ENCODE assay signal across 8 mouse cellular contexts in the genomic region with DNA sequence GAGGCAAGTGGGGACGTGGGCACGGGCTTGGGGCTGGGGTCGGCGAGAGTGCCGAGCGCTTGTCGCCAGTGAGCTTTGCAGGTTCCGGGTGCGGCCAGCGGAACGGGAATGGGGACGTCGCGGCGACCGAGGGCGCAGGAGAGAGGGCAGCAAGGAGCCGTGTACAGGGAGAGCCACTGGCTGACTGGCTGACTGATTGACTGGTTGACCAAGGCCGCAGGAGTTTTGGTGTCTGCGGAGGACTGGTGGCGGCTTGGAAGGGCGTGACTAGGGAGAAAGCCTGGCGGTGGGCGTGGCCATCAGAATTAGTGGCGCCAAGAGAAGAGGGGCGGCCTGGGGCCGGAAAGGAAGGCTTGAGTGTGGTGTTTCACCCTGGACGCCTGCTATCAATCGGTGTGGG. TPM values are rescaled to one million over a fixed set of nuclear protein-coding genes. Genes with fewer than 3 reads are reported as not detected.
DNase-seq lines count a peak whose midpoint lies in the region; ATAC-seq and TF ChIP-seq lines count a peak whose summit lies in the region.
"Not testable (repeated sequence)": the region's sequence is repeated elsewhere in the genome, so short reads cannot be mapped to it uniquely, and the experiment has no call there.

No protein-coding gene starts in this region.

- not testable (repeated sequence) for H3K4me1 ChIP-seq in embryonic facial prominence, embryonic 12.5 days; hindbrain, embryonic 15.5 days (replicated peaks); lung, embryonic 15.5 days; testis, adult 2 months (ENCODE audit: control insufficient read depth, insufficient read depth, low read length)

- peak overlapping the region; percentile 87 for H3K27ac ChIP-seq in embryonic facial prominence, embryonic 12.5 days
- peak overlapping the region; percentile 92; the same call in 1 of the 2 replicates for H3K27ac ChIP-seq in hindbrain, embryonic 15.5 days (replicated peaks)
- not testable (repeated sequence) for H3K27ac ChIP-seq in left cerebral cortex, adult 2 months; testis, adult 2 months (ENCODE audit: control insufficient read depth, insufficient read depth, low read depth, low read length)
- H3K27ac ChIP-seq in lung, embryonic 15.5 days, result peak overlapping the region; percentile 89

- WGBS in embryonic facial prominence, embryonic 12.5 days, result 0% methylated on average over 19 of the region's 29 CpGs
- 0% methylated on average over 15 of the region's 29 CpGs for whole genome bisulfite sequencing in hindbrain, embryonic 15.5 days
- 0% methylated on average over 12 of the region's 29 CpGs for WGBS in lung, embryonic 15.5 days

- not testable (repeated sequence) for DNase-seq in left cerebral cortex, adult 2 months (ENCODE audit: extremely low spot score in 1 of 2, low spot score in 2 of 2)
- DNase-seq in naive thymus-derived CD4-positive, alpha-beta T cell, adult 2 months (ENCODE audit: low read depth), result peak; percentile 5

- peak overlapping the region; percentile 64 for H3K4me3 ChIP-seq in embryonic facial prominence, embryonic 12.5 days
- peak overlapping the region; percentile 64 for H3K4me3 ChIP-seq in hindbrain, embryonic 15.5 days
- peak overlapping the region; percentile 78 for H3K4me3 ChIP-seq in left cerebral cortex, adult 2 months
- H3K4me3 ChIP-seq in lung, embryonic 15.5 days, result peak overlapping the region; percentile 79
- H3K4me3 ChIP-seq in testis, adult 2 months (ENCODE audit: control insufficient read depth, low read depth, low read length), result peak overlapping the region; percentile 88

- H3K9ac ChIP-seq in embryonic facial prominence, embryonic 12.5 days, result peak overlapping the region; percentile 75
- peak overlapping the region; percentile 78; the same call in 1 of the 2 replicates for H3K9ac ChIP-seq in hindbrain, embryonic 15.5 days
- peak overlapping the region; percentile 75 for H3K9ac ChIP-seq in lung, embryonic 15.5 days

- not testable (repeated sequence) for H3K9me3 ChIP-seq in embryonic facial prominence, embryonic 12.5 days; hindbrain, embryonic 15.5 days; lung, embryonic 15.5 days

- H3K4me2 ChIP-seq in embryonic facial prominence, embryonic 12.5 days (replicated peaks), result peak overlapping the region; percentile 32
- H3K4me2 ChIP-seq in hindbrain, embryonic 15.5 days, result peak overlapping the region; percentile 74
- H3K4me2 ChIP-seq in lung, embryonic 15.5 days, result peak overlapping the region; percentile 78

- H3K36me3 ChIP-seq in embryonic facial prominence, embryonic 12.5 days, result peaks cover 50% of the 10 kb centered on the region
- H3K36me3 ChIP-seq in hindbrain, embryonic 15.5 days, result peaks cover 44% of the 10 kb centered on the region
- H3K36me3 ChIP-seq in lung, embryonic 15.5 days, result peaks cover 45% of the 10 kb centered on the region
- not testable (repeated sequence) for H3K36me3 ChIP-seq in testis, adult 2 months (ENCODE audit: control insufficient read depth, insufficient read depth, low read length)

- peak; percentile 11 for ATAC-seq in activated CD4-positive, CD25-positive, alpha-beta regulatory T cell, adult 4 months
- peak; percentile 65 for ATAC-seq in embryonic facial prominence, embryonic 12.5 days (ENCODE audit: insufficient number of reproducible peaks, insufficient read depth, low FRiP score, low TSS enrichment)
- peak; percentile 70 for ATAC-seq in granulocyte monocyte progenitor cell, adult 5-6 weeks (replicated peaks; ENCODE audit: poor library complexity, severe bottlenecking)
- peak; percentile 63 for ATAC-seq in hindbrain, embryonic 15.5 days (ENCODE audit: low FRiP score, low read depth)
- peak; percentile 73 for ATAC-seq in lung, embryonic 15.5 days (ENCODE audit: borderline replicate concordance, extremely low read depth, low FRiP score, low TSS enrichment)

- intact Hi-C loops in left cerebral cortex, adult 2 months (cut with DNase I), result loop anchor here (5.0 to 10.0 kb wide), 3 partner anchors 222 to 797 kb away; a partner anchor contains a TSS

- TF ChIP-seq POLR2A in testis, adult 2 months (IDR thresholded peaks at IDR 0.05; ENCODE audit: control insufficient read depth, low read depth, low read length), result not testable (repeated sequence)

- TF ChIP-seq CTCF in left cerebral cortex, adult 2 months (IDR thresholded peaks at IDR 0.05); testis, adult 2 months (IDR thresholded peaks at IDR 0.05; ENCODE audit: control insufficient read depth, insufficient read depth, insufficient replicate concordance, low read depth, low read length): not testable (repeated sequence)

- H3K27me3 ChIP-seq in embryonic facial prominence, embryonic 12.5 days; hindbrain, embryonic 15.5 days; lung, embryonic 15.5 days; testis, adult 2 months (ENCODE audit: control insufficient read depth, insufficient read depth, low read length): not testable (repeated sequence)

RNA-seq across cellular contexts. Expression of a gene that starts 0.4 kb away (rescaled TPM):
- polyA plus RNA-seq in activated CD4-positive, CD25-positive, alpha-beta regulatory T cell, adult 4 months (2017; shearing (Covaris generic)), result 1 to 10 TPM; 1.9 to 2.2 TPM
- 14.2 and 15.8 TPM in 2 replicates for polyA plus RNA-seq in embryonic facial prominence, embryonic 12.5 days (2016; fragmentation: Nextera tagmentation; extraction: Ambion mirVana)
- total RNA-seq in granulocyte monocyte progenitor cell, adult 5-6 weeks (2014; fragmentation: Nextera tagmentation), result 3.4 and 5.8 TPM in 2 replicates
- 1.9 and 3.8 TPM in 2 replicates for total RNA-seq in granulocyte monocyte progenitor cell, adult 5-6 weeks (2017)
- polyA plus RNA-seq in hindbrain, embryonic 15.5 days (2015; fragmentation: Nextera tagmentation; extraction: Ambion mirVana), result 11.8 and 14.2 TPM in 2 replicates
- 10 to 100 TPM; 15.7 to 16.5 TPM for total RNA-seq in left cerebral cortex, adult 2 months (2021)
- 8.5 and 10.0 TPM in 2 replicates for polyA plus RNA-seq in lung, embryonic 15.5 days (2015; fragmentation: Nextera tagmentation; extraction: Ambion mirVana)
- 2.5 and 2.8 TPM in 2 replicates for polyA plus RNA-seq in testis, adult 2 months (2012; rRNA removed)

RNA-seq across cellular contexts. Expression of a gene that starts 1.9 kb away (rescaled TPM):
- 10 to 100 TPM; 39.0 to 50.7 TPM for polyA plus RNA-seq in activated CD4-positive, CD25-positive, alpha-beta regulatory T cell, adult 4 months (2017; shearing (Covaris generic))
- 117 and 120 TPM in 2 replicates for polyA plus RNA-seq in embryonic facial prominence, embryonic 12.5 days (2016; fragmentation: Nextera tagmentation; extraction: Ambion mirVana)
- 152 and 196 TPM in 2 replicates for total RNA-seq in granulocyte monocyte progenitor cell, adult 5-6 weeks (2014; fragmentation: Nextera tagmentation)
- total RNA-seq in granulocyte monocyte progenitor cell, adult 5-6 weeks (2017), result 70.0 and 89.5 TPM in 2 replicates
- 38.2 and 41.1 TPM in 2 replicates for polyA plus RNA-seq in hindbrain, embryonic 15.5 days (2015; fragmentation: Nextera tagmentation; extraction: Ambion mirVana)
- total RNA-seq in left cerebral cortex, adult 2 months (2021), result 1 to 10 TPM; 7.7 to 9.9 TPM
- polyA plus RNA-seq in lung, embryonic 15.5 days (2015; fragmentation: Nextera tagmentation; extraction: Ambion mirVana), result 101 and 113 TPM in 2 replicates
- 9.5 and 11.3 TPM in 2 replicates for polyA plus RNA-seq in testis, adult 2 months (2012; rRNA removed)

RNA-seq across cellular contexts. Expression of a gene that starts 45.5 kb away (rescaled TPM):
- polyA plus RNA-seq in activated CD4-positive, CD25-positive, alpha-beta regulatory T cell, adult 4 months (2017; shearing (Covaris generic)), result under 1 TPM; 0.41 to 0.61 TPM
- polyA plus RNA-seq in embryonic facial prominence, embryonic 12.5 days (2016; fragmentation: Nextera tagmentation; extraction: Ambion mirVana), result 1.0 and 1.3 TPM in 2 replicates
- total RNA-seq in granulocyte monocyte progenitor cell, adult 5-6 weeks (2014; fragmentation: Nextera tagmentation), result 2.1 TPM in 1 of 2 replicates, not detected in the other
- total RNA-seq in granulocyte monocyte progenitor cell, adult 5-6 weeks (2017), result 0.60 TPM in 1 of 2 replicates, not detected in the other
- 0.48 and 0.64 TPM in 2 replicates for polyA plus RNA-seq in hindbrain, embryonic 15.5 days (2015; fragmentation: Nextera tagmentation; extraction: Ambion mirVana)
- under 1 TPM in 1 of 2 experiments, not detected in 1; 0.79 TPM for total RNA-seq in left cerebral cortex, adult 2 months (2021)
- 1.3 and 1.4 TPM in 2 replicates for polyA plus RNA-seq in lung, embryonic 15.5 days (2015; fragmentation: Nextera tagmentation; extraction: Ambion mirVana)
- polyA plus RNA-seq in testis, adult 2 months (2012; rRNA removed), result 0.08 and 0.12 TPM in 2 replicates

Comparison
In these comparisons a context has a peak if more than half of its experiments do, and no peak if none do; other contexts are left out.
1. ATAC-seq: peak in every context shown above with its lines; median percentile 73 in lung, embryonic 15.5 days; 70 in granulocyte monocyte progenitor cell, adult 5-6 weeks; 65 in embryonic facial prominence, embryonic 12.5 days; 63 in hindbrain, embryonic 15.5 days; 11 in activated CD4-positive, CD25-positive, alpha-beta regulatory T cell, adult 4 months.